Mouse (Mus musculus) cortical plate, adult 2 months (tissue): ENCODE results near the gene Adcy9.

Source experiments
- CTCF ChIP-seq: fragments of 200-500 bp; IDR thresholded peaks from 2 replicates; pipeline ENCODE4 v1.5.1; 2011; ENCODE audit warnings: mild to moderate bottlenecking, control low read depth, low read length; ENCODE audit not compliant: insufficient read depth; ENCODE audit errors: extremely low read depth
- POLR2A ChIP-seq: fragments of 200-500 bp; IDR thresholded peaks from 2 replicates; pipeline ENCODE4 v1.6.1; 2011; ENCODE audit warnings: mild to moderate bottlenecking, low read length, control low read depth; ENCODE audit not compliant: insufficient read depth; ENCODE audit errors: extremely low read depth

- TF ChIP-seq CTCF (peak; percentile 14; the same call in 1 of the 2 replicates), POLR2A (no peak)
Measured at GRCm38 (mm10) chr16:4289507-4289906, 130.8 kb downstream of the Adcy9 start.
